Mouse (Mus musculus) hindbrain, embryonic 11.5 days (tissue): Measurements from ENCODE around the gene Sel1l. TPM values are rescaled to one million over a fixed set of nuclear protein-coding genes. Genes with fewer than 3 reads are reported as not detected.
A peak's percentile ranks its signal among the peaks of the same experiment; 100 is the strongest.

ENCODE experiments used
- ATAC-seq: fragments of 200-750 bp; cut with Nextera tagmentation; 2 replicates; pipeline ENCODE4 v1.8.0; 2017; ENCODE audit warnings: mild to moderate bottlenecking, moderate TSS enrichment, moderate library complexity; ENCODE audit not compliant: low FRiP score
- DNase-seq: peaks from one replicate; pipeline ENCODE4 v3.0.0-alpha.2; 2015; ENCODE audit warnings: low spot score
- H3K27ac ChIP-seq: fragments of 300-500 bp; sonication (generic); 2 replicates; pipeline ENCODE4 v1.5.1; 2014; ENCODE audit warnings: mild to moderate bottlenecking, low read depth, low read length
- H3K27me3 ChIP-seq: fragments of 300-500 bp; sonication (generic); 2 replicates; pipeline ENCODE4 v1.6.1; 2014; ENCODE audit warnings: mild to moderate bottlenecking, low read length, moderate library complexity, mixed read lengths; ENCODE audit not compliant: control insufficient read depth, insufficient read depth
- H3K36me3 ChIP-seq: fragments of 300-500 bp; sonication (generic); 2 replicates; pipeline ENCODE4 v1.6.1; 2014; ENCODE audit warnings: mild to moderate bottlenecking, low read length, moderate library complexity, mixed read lengths; ENCODE audit not compliant: control insufficient read depth, insufficient read depth
- H3K4me1 ChIP-seq: fragments of 300-500 bp; sonication (generic); replicated peaks from 2 replicates; pipeline ENCODE4 v1.6.1; 2014; ENCODE audit warnings: low read length, mixed read lengths; ENCODE audit not compliant: control insufficient read depth, insufficient read depth
- H3K4me2 ChIP-seq: fragments of 300-500 bp; sonication (generic); replicated peaks from 2 replicates; pipeline ENCODE4 v1.6.1; 2014; ENCODE audit warnings: mild to moderate bottlenecking, low read depth, low read length
- H3K4me3 ChIP-seq: fragments of 300-500 bp; sonication (generic); 2 replicates; pipeline ENCODE4 v1.5.1; 2014; ENCODE audit warnings: low read depth, low read length
- H3K9ac ChIP-seq: fragments of 300-500 bp; sonication (generic); 2 replicates; pipeline ENCODE4 v1.6.1; 2014; ENCODE audit warnings: low read depth, low read length
- H3K9me3 ChIP-seq: fragments of 300-500 bp; sonication (generic); 2 replicates; pipeline ENCODE4 v1.6.1; 2016; ENCODE audit warnings: low read length; ENCODE audit not compliant: control insufficient read depth
- whole genome bisulfite sequencing: fragments of 180-500 bp; shearing (Covaris S2); extraction: QIAGEN DNeasy Blood & Tissue Kit; methylation state at CpG from one replicate; pipeline ENCODE4 v1.1.7; 2014; 5-methylcytosine and 5-hydroxymethylcytosine counted together
- polyA plus RNA-seq: library from polyadenylated mRNA; unstranded; fragments of >200 nt; fragmentation: Nextera tagmentation; extraction: Ambion mirVana; gene quantifications from 2 replicates; pipeline ENCODE4 v1.2.1, GENCODE M21; 2014

Gene Sel1l
- polyA plus RNA-seq, 1 experiment from 2014 or later = 82.7 TPM

DNA sequence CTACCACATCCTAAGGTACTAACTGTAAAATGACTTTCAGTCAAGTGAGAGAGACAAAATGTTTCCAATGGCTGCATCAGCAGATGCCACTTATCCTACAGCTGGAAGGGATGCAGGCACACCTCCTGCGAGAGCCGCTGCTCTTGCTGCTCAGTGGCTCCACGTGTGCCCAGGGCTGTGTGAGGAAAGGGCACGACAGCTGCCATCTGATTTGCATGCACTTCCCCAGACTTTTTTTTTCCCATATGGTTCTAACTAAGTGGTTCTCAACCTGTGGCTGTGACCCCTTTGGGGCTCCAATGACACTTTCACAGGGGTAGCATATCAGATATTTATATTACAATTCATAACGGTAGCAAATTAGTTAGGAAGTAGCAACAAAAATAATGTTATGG is 15.0 kb downstream of the Sel1l start:
- no peak overlapping the region for H3K4me2 ChIP-seq
- no peaks in the 10 kb centered on the region for H3K9me3 ChIP-seq
- no peaks in the 10 kb centered on the region for H3K27me3 ChIP-seq
- no peak overlapping the region for H3K27ac ChIP-seq
- ATAC-seq (no peak), DNase-seq (no peak)
- no peak overlapping the region for H3K4me3 ChIP-seq
- H3K4me1 ChIP-seq = no peaks in the 10 kb centered on the region
- H3K9ac ChIP-seq = no peak overlapping the region
- H3K36me3 ChIP-seq = peaks cover 4% of the 10 kb centered on the region; the same call in 1 of the 2 replicates
- 65% methylated on average over 5 of the region's 5 CpGs for WGBS

DNA sequence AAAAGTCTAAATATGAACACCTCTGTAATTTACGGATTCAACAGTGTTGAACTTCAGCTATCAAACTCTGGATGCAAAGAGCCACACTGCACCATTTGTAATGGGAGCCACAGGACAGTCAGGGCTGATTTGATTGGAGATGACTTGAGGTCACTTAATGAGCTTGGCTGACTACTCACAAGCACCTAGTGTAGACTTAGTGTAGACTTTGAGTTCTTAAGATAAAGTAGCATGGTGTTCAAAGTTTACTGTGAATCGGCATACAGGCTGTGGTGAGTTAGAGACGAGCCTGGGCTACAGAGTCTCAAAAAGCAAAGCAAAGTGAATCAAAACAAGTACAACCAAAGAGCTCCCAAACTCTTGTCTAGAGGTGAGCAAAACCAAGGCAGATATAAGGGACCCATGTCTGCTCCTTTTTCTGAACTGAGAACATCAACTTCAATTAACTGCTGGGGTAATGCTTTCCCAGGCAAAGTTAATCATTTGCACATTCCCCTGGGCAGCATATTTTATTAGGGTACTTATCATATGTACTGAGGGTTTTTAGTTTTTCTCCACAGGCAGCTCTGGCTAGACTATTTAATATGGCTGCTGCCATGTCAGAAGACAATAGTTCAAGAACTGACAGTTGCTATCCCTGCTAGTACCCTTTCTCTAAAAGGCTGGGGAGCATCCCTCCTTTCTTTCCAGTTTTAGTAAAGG is 15.6 kb downstream of the Sel1l start:
- Histone ChIP-seq H3K27me3 (no peaks in the 10 kb centered on the region), H3K9me3 (no peaks in the 10 kb centered on the region), H3K36me3 (peaks cover 2% of the 10 kb centered on the region; the same call in 1 of the 2 replicates), H3K9ac (no peak overlapping the region), H3K4me1 (no peaks in the 10 kb centered on the region), H3K4me2 (no peak overlapping the region), H3K4me3 (no peak overlapping the region), H3K27ac (no peak overlapping the region)
- DNase-seq = no peak
- WGBS = 92% methylated on average over 3 of the region's 3 CpGs
- ATAC-seq = no peak

DNA sequence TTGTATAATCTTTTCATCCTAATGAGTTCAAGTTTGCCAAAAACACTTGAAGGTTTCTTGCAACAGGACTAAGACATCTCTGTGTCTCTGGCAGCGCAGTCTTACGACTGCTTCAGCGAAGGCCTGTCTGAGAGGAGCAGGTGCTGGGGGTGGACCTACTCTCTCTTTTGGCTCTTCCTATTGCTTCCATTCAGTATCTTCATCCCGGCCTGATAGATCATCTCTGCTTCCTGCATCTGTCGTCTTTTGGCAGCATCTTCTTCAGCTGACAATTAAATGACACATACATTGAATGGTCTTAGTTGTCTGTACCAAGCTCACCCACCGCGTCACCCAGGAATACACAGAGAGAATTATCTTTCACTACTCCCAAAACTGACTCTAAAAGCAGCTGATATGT is 17.5 kb downstream of the Sel1l start:
- Histone ChIP-seq H3K4me1 (no peaks in the 10 kb centered on the region), H3K9ac (no peak overlapping the region), H3K4me3 (no peak overlapping the region), H3K4me2 (no peak overlapping the region), H3K27me3 (no peaks in the 10 kb centered on the region), H3K27ac (no peak overlapping the region), H3K9me3 (no peaks in the 10 kb centered on the region), H3K36me3 (peaks cover 2% of the 10 kb centered on the region; the same call in 1 of the 2 replicates)
- DNase-seq = no peak
- WGBS = 93% methylated on average over 7 of the region's 7 CpGs
- ATAC-seq = no peak

DNA sequence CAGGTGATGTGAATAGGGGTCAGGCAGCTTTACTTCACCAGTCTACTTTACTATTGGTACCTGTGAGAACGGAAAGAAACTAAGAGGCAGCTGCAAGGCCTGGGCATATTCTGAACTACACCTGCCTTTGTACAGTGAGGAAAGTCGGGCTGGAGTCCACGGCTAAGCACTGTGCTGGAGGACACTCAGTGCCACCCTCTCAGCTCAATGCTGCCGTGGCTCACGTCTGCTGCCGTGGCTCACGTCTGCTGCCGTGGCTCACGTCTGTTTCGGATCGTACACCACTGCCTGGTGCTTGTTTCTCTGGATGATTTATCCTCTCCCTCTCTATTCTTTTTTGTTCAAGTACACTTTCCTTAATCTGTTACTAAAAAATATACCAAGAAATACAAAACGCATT is 28.5 kb downstream of the Sel1l start:
- no peaks in the 10 kb centered on the region for H3K9me3 ChIP-seq
- DNase-seq (no peak), ATAC-seq (no peak)
- 94% methylated on average over 12 of the region's 12 CpGs for WGBS
- H3K9ac ChIP-seq = no peak overlapping the region
- peaks cover 6% of the 10 kb centered on the region; the same call in 1 of the 2 replicates for H3K36me3 ChIP-seq
- no peak overlapping the region for H3K27ac ChIP-seq
- H3K4me1 ChIP-seq = no peaks in the 10 kb centered on the region
- no peaks in the 10 kb centered on the region for H3K27me3 ChIP-seq
- H3K4me2 ChIP-seq = no peak overlapping the region
- no peak overlapping the region for H3K4me3 ChIP-seq

DNA sequence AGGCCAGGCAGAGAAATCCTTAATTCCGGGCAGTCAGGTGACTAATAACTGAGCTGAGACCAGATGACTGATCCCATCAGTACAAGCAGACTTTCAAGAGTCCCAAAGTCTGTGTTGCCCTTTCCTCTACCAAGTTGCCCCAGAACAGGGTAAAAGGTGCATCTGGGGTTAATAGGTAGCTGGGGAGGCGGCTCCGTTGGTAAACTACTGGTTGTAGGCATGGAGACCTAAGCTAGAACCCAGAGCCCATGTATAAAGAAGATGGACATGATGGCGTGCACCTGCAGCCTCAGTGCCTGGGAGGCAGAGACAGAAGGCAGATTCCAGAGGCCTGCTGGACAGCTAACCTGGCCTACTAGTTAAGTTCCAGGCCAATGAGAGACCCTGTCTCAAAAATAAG is 30.2 kb downstream of the Sel1l start:
- Histone ChIP-seq H3K9me3 (no peaks in the 10 kb centered on the region), H3K36me3 (peaks cover 9% of the 10 kb centered on the region; the same call in 1 of the 2 replicates), H3K4me1 (no peaks in the 10 kb centered on the region), H3K4me3 (no peak overlapping the region), H3K27ac (no peak overlapping the region), H3K9ac (no peak overlapping the region), H3K27me3 (no peaks in the 10 kb centered on the region), H3K4me2 (no peak overlapping the region)
- WGBS = 94% methylated on average over 4 of the region's 4 CpGs
- ATAC-seq (no peak), DNase-seq (no peak)

DNA sequence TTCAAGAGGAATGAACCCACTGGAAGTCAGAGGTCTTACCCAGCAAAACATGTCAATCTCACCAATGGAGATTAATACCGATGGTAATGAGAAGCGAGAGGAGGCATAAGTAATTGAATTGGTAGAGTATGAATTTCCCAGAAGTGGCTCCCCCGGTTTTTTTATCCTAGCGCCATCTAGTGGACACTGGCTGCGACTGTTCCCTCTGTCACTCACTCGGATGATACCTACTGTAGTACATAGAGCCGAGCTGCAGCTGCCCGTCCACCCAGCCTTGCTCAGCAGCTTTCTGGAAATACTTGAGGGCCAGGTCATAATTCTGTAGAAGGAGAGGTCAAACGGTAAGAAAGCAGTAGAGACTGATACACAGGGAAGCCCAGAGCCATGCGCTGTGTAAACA is 33.0 kb downstream of the Sel1l start:
- H3K9ac ChIP-seq = no peak overlapping the region
- peak; percentile 80 for DNase-seq
- no peak overlapping the region for H3K4me2 ChIP-seq
- H3K4me1 ChIP-seq = no peaks in the 10 kb centered on the region
- H3K27ac ChIP-seq = no peak overlapping the region
- peaks cover 12% of the 10 kb centered on the region; the same call in 1 of the 2 replicates for H3K36me3 ChIP-seq
- 28% methylated on average over 10 of the region's 10 CpGs for WGBS
- no peak overlapping the region for H3K4me3 ChIP-seq
- H3K9me3 ChIP-seq = no peaks in the 10 kb centered on the region
- peak; percentile 64; the same call in 1 of the 2 replicates for ATAC-seq
- H3K27me3 ChIP-seq = no peaks in the 10 kb centered on the region

DNA sequence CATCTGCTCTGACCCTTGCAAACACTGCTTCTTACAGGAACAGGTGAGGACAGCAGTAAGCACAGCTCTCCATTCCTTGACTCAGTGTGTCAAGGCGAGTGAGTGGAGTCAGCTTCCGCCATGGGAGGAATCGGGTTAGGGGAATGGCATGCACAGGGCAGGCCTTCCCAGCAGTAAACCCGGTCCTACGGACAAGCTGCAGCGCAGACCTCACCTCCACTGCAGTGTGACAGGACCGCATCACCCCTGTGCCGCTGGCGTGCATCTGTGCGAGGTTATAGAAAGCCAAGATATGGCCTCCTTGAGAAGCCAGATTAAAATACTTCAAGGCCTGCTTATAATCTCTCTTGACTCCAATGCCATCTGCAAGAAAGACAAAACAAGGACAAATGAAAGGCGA is 33.4 kb downstream of the Sel1l start:
- DNase-seq (no peak), ATAC-seq (no peak)
- WGBS = 93% methylated on average over 11 of the region's 11 CpGs
- Histone ChIP-seq H3K27ac (no peak overlapping the region), H3K4me3 (no peak overlapping the region), H3K9me3 (no peaks in the 10 kb centered on the region), H3K4me1 (no peaks in the 10 kb centered on the region), H3K9ac (no peak overlapping the region), H3K27me3 (no peaks in the 10 kb centered on the region), H3K36me3 (peaks cover 12% of the 10 kb centered on the region; the same call in 1 of the 2 replicates), H3K4me2 (no peak overlapping the region)

DNA sequence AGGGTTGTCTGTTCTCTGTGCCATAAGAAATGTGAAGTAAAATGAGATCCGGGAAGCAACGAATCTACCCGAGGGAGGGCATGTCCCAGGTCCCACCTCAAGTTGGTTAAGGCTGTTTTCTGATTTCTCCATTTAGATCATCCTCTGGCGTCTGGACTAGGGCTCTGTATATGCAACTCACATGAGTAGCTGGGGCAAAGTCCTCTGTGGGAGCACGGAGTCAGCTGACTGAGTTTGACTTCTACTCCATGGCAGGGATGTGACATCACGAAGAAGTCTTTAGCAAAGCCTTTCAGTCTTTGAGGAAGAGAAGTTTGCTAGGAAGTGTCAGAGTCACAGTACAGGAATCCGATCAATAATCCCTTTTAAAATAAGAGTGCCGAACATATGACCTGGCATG is 40.0 kb downstream of the Sel1l start:
- Histone ChIP-seq H3K4me3 (no peak overlapping the region), H3K27me3 (no peaks in the 10 kb centered on the region), H3K36me3 (peaks cover 8% of the 10 kb centered on the region; the same call in 1 of the 2 replicates), H3K9me3 (no peaks in the 10 kb centered on the region), H3K9ac (no peak overlapping the region), H3K4me1 (no peaks in the 10 kb centered on the region), H3K4me2 (no peak overlapping the region), H3K27ac (no peak overlapping the region)
- ATAC-seq (no peak), DNase-seq (no peak)
- WGBS = 95% methylated on average over 8 of the region's 8 CpGs

DNA sequence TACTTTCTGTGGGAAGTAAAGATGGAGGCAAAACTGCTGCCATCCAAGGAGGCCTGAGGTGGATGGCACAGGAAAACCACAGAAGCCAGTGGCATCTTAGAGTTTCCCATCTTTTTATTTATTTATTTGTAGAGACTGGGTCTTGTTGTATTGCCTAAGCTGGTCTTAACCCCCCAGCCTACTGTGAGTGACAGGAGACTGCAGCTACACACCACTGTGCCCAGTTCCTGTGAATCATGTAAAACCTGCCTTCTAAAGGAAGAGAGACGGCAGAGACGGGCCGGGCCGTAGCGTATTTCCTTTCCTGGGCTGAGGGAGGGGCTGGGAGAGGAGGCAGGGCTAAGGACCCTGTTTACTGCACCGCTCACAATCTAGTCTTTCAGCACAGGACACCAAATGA is 41.2 kb downstream of the Sel1l start:
- H3K36me3 ChIP-seq = peaks cover 5% of the 10 kb centered on the region; the same call in 1 of the 2 replicates
- H3K4me3 ChIP-seq = no peak overlapping the region
- DNase-seq (no peak), ATAC-seq (no peak)
- no peaks in the 10 kb centered on the region for H3K4me1 ChIP-seq
- H3K4me2 ChIP-seq = no peak overlapping the region
- H3K27me3 ChIP-seq = no peaks in the 10 kb centered on the region
- no peak overlapping the region for H3K27ac ChIP-seq
- 86% methylated on average over 6 of the region's 6 CpGs for WGBS
- H3K9ac ChIP-seq = no peak overlapping the region
- H3K9me3 ChIP-seq = no peaks in the 10 kb centered on the region
